8 mouse cellular contexts compared by ENCODE assay signal in the genomic region with DNA sequence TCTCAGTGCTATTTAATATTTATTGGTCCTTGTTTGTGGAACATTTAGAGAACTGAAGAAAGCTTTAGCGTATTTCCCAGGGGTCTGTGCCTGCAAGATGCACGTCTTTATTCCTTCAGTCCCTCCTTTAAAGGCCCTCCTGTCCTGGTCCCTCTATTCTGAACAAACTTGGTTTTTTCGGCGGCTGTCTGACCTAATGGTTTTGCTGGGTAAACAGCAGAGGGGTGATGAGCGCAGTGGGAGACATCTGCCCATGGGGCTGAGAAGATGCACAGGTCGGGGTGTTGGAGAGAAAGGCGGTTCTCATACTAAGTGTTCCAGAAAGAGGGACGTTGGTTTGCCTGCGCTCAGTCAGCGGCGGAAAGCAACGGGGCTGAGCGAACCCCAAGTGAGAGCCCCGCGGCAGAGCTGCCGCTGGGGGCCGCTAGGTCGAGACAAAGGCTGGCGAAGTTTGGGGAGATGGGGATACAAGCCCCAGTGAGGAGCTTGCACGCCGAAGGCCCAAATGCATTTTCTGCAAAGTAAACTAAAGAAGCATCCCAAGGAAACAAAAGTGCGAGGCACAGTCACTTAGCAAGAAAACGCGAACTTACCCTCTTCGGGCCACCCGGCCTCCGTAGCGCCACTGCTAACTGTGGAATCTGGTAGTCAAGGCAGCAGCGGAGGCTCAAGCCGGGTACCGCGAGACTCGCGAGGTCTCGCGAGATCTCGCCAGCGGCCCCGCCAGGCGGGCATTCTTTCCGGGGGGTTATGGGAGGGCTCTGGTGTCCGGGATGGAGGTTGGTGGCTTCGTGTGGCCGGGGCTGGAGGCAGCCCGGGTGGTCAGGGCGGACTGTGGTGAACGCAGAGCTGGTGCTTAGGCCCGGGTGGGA. TPM values are rescaled to one million over a fixed set of nuclear protein-coding genes. Genes with fewer than 3 reads are reported as not detected.
A peak's percentile ranks its signal among the peaks of the same experiment; 100 is the strongest.
DNase-seq lines count a peak whose midpoint lies in the region; ATAC-seq and TF ChIP-seq lines count a peak whose summit lies in the region.

Gene Stxbp4 (minus strand): TSS at position 645 of the 872 bp plus-strand sequence.
Gene Cox11 (plus strand): TSS at position 734 of the 872 bp plus-strand sequence.

- TF ChIP-seq POLR2A in lung, adult 2 months (IDR thresholded peaks at IDR 0.05; ENCODE audit: borderline replicate concordance, extremely low read depth, low read depth, low read length), result no peak; the same call in none of the 2 replicates

- intact Hi-C loops in heart, postnatal 25 days (cut with DNase I), result no loop called here

- under 1% methylated on average over 48 of the region's 48 CpGs for WGBS in forebrain, embryonic 15.5 days
- under 1% methylated on average over 48 of the region's 48 CpGs for WGBS in lung, adult 2 months

- H3K27me3 ChIP-seq in forebrain, embryonic 15.5 days, result no peaks in the 10 kb centered on the region

- DNase-seq in ES-E14 (ENCODE audit: low read depth, low spot score), result peak; percentile 87
- DNase-seq in cerebellum, adult 11-12 months, result peak; percentile 93
- DNase-seq in heart, postnatal 25 days (ENCODE audit: low spot score), result peak; percentile 88
- DNase-seq in layer of hippocampus, adult 18-20 months (ENCODE audit: low spot score in 2 of 2), result peak; percentile 94 to 96
- DNase-seq in lung, adult 2 months, result peak; percentile 91
- DNase-seq in thymus, adult 18-20 months, result peak; percentile 84 to 87

- H3K27ac ChIP-seq in ES-E14 (ENCODE audit: insufficient read depth, low read depth, low read length, poor library complexity, severe bottlenecking), result peak within 1 kb of the TSS; percentile 77
- peak within 1 kb of the TSS; percentile 92 for H3K27ac ChIP-seq in forebrain, embryonic 15.5 days (replicated peaks)

- no peaks in the 10 kb centered on the region for H3K9me3 ChIP-seq in ES-E14 (ENCODE audit: control insufficient read depth, insufficient read depth, low read depth, low read length)
- no peaks in the 10 kb centered on the region for H3K9me3 ChIP-seq in forebrain, embryonic 15.5 days

- in situ Hi-C loops in ES-E14 (cut with MboI; ENCODE audit: low sequenced_read_pairs in 2 of 2, unreplicated experiment in 2 of 2), result no loop called here

- TF ChIP-seq CTCF in lung, adult 2 months (IDR thresholded peaks at IDR 0.05; ENCODE audit: insufficient read depth, low read length), result peak; percentile 39; the same call in 1 of the 2 replicates

- peak within 1 kb of the TSS; percentile 97 for H3K9ac ChIP-seq in ES-E14 (ENCODE audit: insufficient read depth, low read depth, low read length, poor library complexity, severe bottlenecking)
- H3K9ac ChIP-seq in forebrain, embryonic 15.5 days (replicated peaks), result peak within 1 kb of the TSS; percentile 98

- peak within 1 kb of the TSS; percentile 50 for H3K4me2 ChIP-seq in forebrain, embryonic 15.5 days (replicated peaks)

- H3K36me3 ChIP-seq in ES-E14 (ENCODE audit: control insufficient read depth, insufficient read depth, low read length, poor library complexity, severe bottlenecking), result peaks cover 5% of the 10 kb centered on the region
- H3K36me3 ChIP-seq in forebrain, embryonic 15.5 days, result peaks cover 14% of the 10 kb centered on the region

- peak; percentile 96 for ATAC-seq in forebrain, embryonic 15.5 days (replicated peaks)
- peak; percentile 91 for ATAC-seq in neutrophil, adult 5-6 weeks (ENCODE audit: extremely low read depth, insufficient number of reproducible peaks, low FRiP score, poor library complexity, severe bottlenecking)

- H3K4me3 ChIP-seq in ES-E14 (ENCODE audit: insufficient read depth in 1 of 2, low read depth in 1 of 2, low read length in 2 of 2, poor library complexity in 1 of 2, severe bottlenecking in 1 of 2), result peak within 1 kb of the TSS; percentile 72 to 85
- peak within 1 kb of the TSS; percentile 89 for H3K4me3 ChIP-seq in forebrain, embryonic 15.5 days
- H3K4me3 ChIP-seq in lung, adult 2 months (replicated peaks; ENCODE audit: extremely low read depth, low read depth, low read length), result peak within 1 kb of the TSS; percentile 69

- H3K4me1 ChIP-seq in ES-E14 (ENCODE audit: control insufficient read depth in 2 of 2, insufficient read depth in 2 of 2, low read length in 2 of 2, poor library complexity in 1 of 2), result no peaks in the 10 kb centered on the region; a peak in 1 of 4 replicates
- peaks cover 26% of the 10 kb centered on the region for H3K4me1 ChIP-seq in forebrain, embryonic 15.5 days
- peaks cover 6% of the 10 kb centered on the region for H3K4me1 ChIP-seq in lung, adult 2 months (ENCODE audit: control insufficient read depth, insufficient read depth, low read length)

TF ChIP-seq in ES-E14, 5 proteins besides CTCF, POLR2A, EP300 and RAD21:
- peak; percentile 99 for TF ChIP-seq CHD2 (IDR thresholded peaks at IDR 0.05; ENCODE audit: low read depth, low read length)
- TF ChIP-seq MAFK (IDR thresholded peaks at IDR 0.05; ENCODE audit: insufficient read depth, low read depth, low read length), result no peak
- no peak for TF ChIP-seq ZC3H11A (IDR thresholded peaks at IDR 0.05; ENCODE audit: borderline replicate concordance, low read depth, low read length)
- TF ChIP-seq HCFC1 (IDR thresholded peaks at IDR 0.05; ENCODE audit: borderline replicate concordance, insufficient read depth, low read length), result peak; percentile 65; the same call in 1 of the 2 replicates

RNA-seq across cellular contexts. Expression of gene Stxbp4, which starts in this region (rescaled TPM):
- 7.7 and 10.8 TPM in 2 replicates for total RNA-seq in ES-E14 (2012; rRNA removed)
- 20.8 and 20.9 TPM in 2 replicates for polyA plus RNA-seq in forebrain, embryonic 15.5 days (2015; fragmentation: Nextera tagmentation; extraction: Ambion mirVana)
- 1 to 10 TPM; 5.0 to 5.8 TPM for total RNA-seq in heart, postnatal 25 days (2021)
- total RNA-seq in layer of hippocampus, adult 18-20 months (2021), result 10 to 100 TPM; 12.7 to 13.4 TPM
- polyA plus RNA-seq in lung, adult 2 months (2012; rRNA removed), result 2.4 and 3.4 TPM in 2 replicates
- total RNA-seq in neutrophil, adult 5-6 weeks (2017), result 5.8 TPM in 2 replicates

RNA-seq across cellular contexts. Expression of gene Cox11, which starts in this region (rescaled TPM):
- total RNA-seq in ES-E14 (2012; rRNA removed), result 29.6 and 32.4 TPM in 2 replicates
- polyA plus RNA-seq in forebrain, embryonic 15.5 days (2015; fragmentation: Nextera tagmentation; extraction: Ambion mirVana), result 38.0 and 39.9 TPM in 2 replicates
- total RNA-seq in heart, postnatal 25 days (2021), result 10 to 100 TPM; 24.7 to 25.5 TPM
- total RNA-seq in layer of hippocampus, adult 18-20 months (2021), result 10 to 100 TPM; 23.2 to 26.9 TPM
- 6.9 and 11.9 TPM in 2 replicates for polyA plus RNA-seq in lung, adult 2 months (2012; rRNA removed)
- total RNA-seq in neutrophil, adult 5-6 weeks (2017), result 12.8 and 18.4 TPM in 2 replicates

Comparison
In these comparisons a context has a peak if more than half of its experiments do, and no peak if none do; other contexts are left out.
1. Peak in every context shown above with its lines: DNase-seq, ATAC-seq, H3K4me3 ChIP-seq and H3K27ac ChIP-seq.